Mouse (Mus musculus): ENCODE measurements around the gene Cldn6. TPM values are rescaled to one million over a fixed set of nuclear protein-coding genes. Genes with fewer than 3 reads are reported as not detected.
A peak's percentile ranks its signal among the peaks of the same experiment; 100 is the strongest.

Gene Cldn6
- polyA plus RNA-seq, 1 experiment from 2014 or later: 2.2 TPM

- H3K27me3 ChIP-seq (replicated peaks): peaks cover 32% of the 10 kb centered on the region
- H3K4me2 ChIP-seq: no peak within 1 kb of the TSS
- H3K4me3 ChIP-seq: no peak within 1 kb of the TSS
- no peak within 1 kb of the TSS for H3K9ac ChIP-seq
- no peak within 1 kb of the TSS for H3K27ac ChIP-seq (ENCODE audit: poor library complexity, severe bottlenecking)
- H3K9me3 ChIP-seq (replicated peaks): no peaks in the 10 kb centered on the region
- peaks cover 8% of the 10 kb centered on the region for H3K4me1 ChIP-seq (replicated peaks)
- ATAC-seq (ENCODE audit: insufficient number of reproducible peaks, low FRiP score): no peak
- WGBS: 50% methylated on average over 7 of the region's 7 CpGs
- no peaks in the 10 kb centered on the region for H3K36me3 ChIP-seq
These were observed 43.5 kb downstream of the Cldn6 start, which contains the start of gene 1520401A03Rik for GRCm38 (mm10) chr17:23722376-23723125. Gene 1520401A03Rik (minus strand): TSS chr17:23722783.

GRCm38 (mm10) chr17:23725477-23725876, 46.4 kb downstream of the Cldn6 start:
- Histone ChIP-seq H3K4me1 (replicated peaks) (peaks cover 8% of the 10 kb centered on the region), H3K27ac (ENCODE audit: poor library complexity, severe bottlenecking) (peak overlapping the region; percentile 91; the same call in 1 of the 2 replicates), H3K36me3 (no peaks in the 10 kb centered on the region), H3K4me2 (peak overlapping the region; percentile 72), H3K27me3 (replicated peaks) (peaks cover 10% of the 10 kb centered on the region), H3K9me3 (replicated peaks) (no peaks in the 10 kb centered on the region), H3K4me3 (peak overlapping the region; percentile 89), H3K9ac (peak overlapping the region; percentile 71)
- 56% methylated on average over 4 of the region's 4 CpGs for WGBS
- ATAC-seq (ENCODE audit: insufficient number of reproducible peaks, low FRiP score): no peak

- H3K9me3 ChIP-seq (replicated peaks): no peaks in the 10 kb centered on the region
- WGBS: 2% methylated on average over 72 of the region's 73 CpGs
- H3K9ac ChIP-seq: peak within 1 kb of the TSS; percentile 87
These were observed 47.1 kb downstream of the Cldn6 start, which contains the start of gene Pkmyt1 for GRCm38 (mm10) chr17:23725999-23726757. Gene Pkmyt1 (plus strand): TSS chr17:23726336.

GRCm38 (mm10) chr17:23726758-23727142, 47.7 kb downstream of the Cldn6 start:
- Histone ChIP-seq H3K4me2 (peak overlapping the region; percentile 72), H3K4me1 (replicated peaks) (peaks cover 8% of the 10 kb centered on the region), H3K9me3 (replicated peaks) (no peaks in the 10 kb centered on the region), H3K4me3 (peak overlapping the region; percentile 89), H3K36me3 (no peaks in the 10 kb centered on the region), H3K27me3 (replicated peaks) (no peaks in the 10 kb centered on the region), H3K9ac (peak overlapping the region; percentile 87), H3K27ac (ENCODE audit: poor library complexity, severe bottlenecking) (peak overlapping the region; percentile 91)
- WGBS: under 1% methylated on average over 19 of the region's 20 CpGs
- peak; percentile 93 for ATAC-seq (ENCODE audit: insufficient number of reproducible peaks, low FRiP score)

More at GRCm38 (mm10) chr17:23725999-23726757, 47.1 kb downstream of the Cldn6 start, which contains the start of gene Pkmyt1:
- H3K27me3 ChIP-seq (replicated peaks): peaks cover 3% of the 10 kb centered on the region; the same call in 1 of the 2 replicates
- peak within 1 kb of the TSS; percentile 89 for H3K4me3 ChIP-seq
- H3K36me3 ChIP-seq: no peaks in the 10 kb centered on the region
- peak within 1 kb of the TSS; percentile 91 for H3K27ac ChIP-seq (ENCODE audit: poor library complexity, severe bottlenecking)
- peaks cover 8% of the 10 kb centered on the region for H3K4me1 ChIP-seq (replicated peaks)
- H3K4me2 ChIP-seq: peak within 1 kb of the TSS; percentile 72
- peak; percentile 95 for ATAC-seq (ENCODE audit: insufficient number of reproducible peaks, low FRiP score)

- no peak for ATAC-seq (ENCODE audit: insufficient number of reproducible peaks, low FRiP score)
- Histone ChIP-seq H3K9ac (no peak overlapping the region), H3K4me2 (no peak overlapping the region), H3K4me1 (replicated peaks) (peaks cover 7% of the 10 kb centered on the region), H3K36me3 (peaks cover 22% of the 10 kb centered on the region), H3K9me3 (replicated peaks) (no peaks in the 10 kb centered on the region), H3K4me3 (no peak overlapping the region), H3K27me3 (replicated peaks) (0 out of 2 replicates have a peak, but pooled peaks cover under 1% of the 10 kb centered on the region), H3K27ac (ENCODE audit: poor library complexity, severe bottlenecking) (no peak overlapping the region)
- 33% methylated on average over 1 of the region's 1 CpGs for WGBS
These were observed 51.4 kb downstream of the Cldn6 start for GRCm38 (mm10) chr17:23730441-23730840.

Other genes starting within 250 kb of the Cldn6 start
- not detected in 2 replicates for gene Vmn2r117, start 199.6 kb upstream of the Cldn6 start, polyA plus RNA-seq (2016; fragmentation: Nextera tagmentation; extraction: Ambion mirVana)
- gene Zfp213, start 115.0 kb upstream of the Cldn6 start, polyA plus RNA-seq (2016; fragmentation: Nextera tagmentation; extraction: Ambion mirVana): 14.1 and 16.9 TPM in 2 replicates
- 9.1 and 10.7 TPM in 2 replicates for gene Zfp13, start 79.8 kb upstream of the Cldn6 start, polyA plus RNA-seq (2016; fragmentation: Nextera tagmentation; extraction: Ambion mirVana)
- gene Zscan10, start 78.4 kb upstream of the Cldn6 start, polyA plus RNA-seq (2016; fragmentation: Nextera tagmentation; extraction: Ambion mirVana): not detected in 2 replicates
- gene Mmp25, start 34.0 kb upstream of the Cldn6 start, polyA plus RNA-seq (2016; fragmentation: Nextera tagmentation; extraction: Ambion mirVana): 0.42 and 0.75 TPM in 2 replicates
- gene Bicdl2, start 18.7 kb upstream of the Cldn6 start, polyA plus RNA-seq (2016; fragmentation: Nextera tagmentation; extraction: Ambion mirVana): 0.36 TPM in 1 of 2 replicates, not detected in the other
- gene Hcfc1r1, start 5.7 kb upstream of the Cldn6 start, polyA plus RNA-seq (2016; fragmentation: Nextera tagmentation; extraction: Ambion mirVana): 334 and 337 TPM in 2 replicates
- 35.8 and 39.1 TPM in 2 replicates for gene Thoc6, start 5.4 kb upstream of the Cldn6 start, polyA plus RNA-seq (2016; fragmentation: Nextera tagmentation; extraction: Ambion mirVana)
- 117 and 119 TPM in 2 replicates for gene Tnfrsf12a, start 1.8 kb upstream of the Cldn6 start, polyA plus RNA-seq (2016; fragmentation: Nextera tagmentation; extraction: Ambion mirVana)
- gene Cldn9, start 4.8 kb downstream of the Cldn6 start, polyA plus RNA-seq (2016; fragmentation: Nextera tagmentation; extraction: Ambion mirVana): not detected in 2 replicates
- gene 1520401A03Rik, start 43.5 kb downstream of the Cldn6 start, polyA plus RNA-seq (2016; fragmentation: Nextera tagmentation; extraction: Ambion mirVana): 0.18 TPM in 1 of 2 replicates, not detected in the other
- 32.4 and 32.7 TPM in 2 replicates for gene Pkmyt1, start 47.1 kb downstream of the Cldn6 start, polyA plus RNA-seq (2016; fragmentation: Nextera tagmentation; extraction: Ambion mirVana)
- 10.3 and 11.2 TPM in 2 replicates for gene Paqr4, start 61.6 kb downstream of the Cldn6 start, polyA plus RNA-seq (2016; fragmentation: Nextera tagmentation; extraction: Ambion mirVana)
- 0.17 and 0.33 TPM in 2 replicates for gene Kremen2, start 66.6 kb downstream of the Cldn6 start, polyA plus RNA-seq (2016; fragmentation: Nextera tagmentation; extraction: Ambion mirVana)
- gene Flywch1, start 92.4 kb downstream of the Cldn6 start, polyA plus RNA-seq (2016; fragmentation: Nextera tagmentation; extraction: Ambion mirVana): 64.1 and 67.5 TPM in 2 replicates
- 6.9 and 7.3 TPM in 2 replicates for gene Flywch2, start 106.8 kb downstream of the Cldn6 start, polyA plus RNA-seq (2016; fragmentation: Nextera tagmentation; extraction: Ambion mirVana)
- 399 TPM in 2 replicates for gene Srrm2, start 111.3 kb downstream of the Cldn6 start, polyA plus RNA-seq (2016; fragmentation: Nextera tagmentation; extraction: Ambion mirVana)
- 878 and 903 TPM in 2 replicates for gene Elob, start 149.9 kb downstream of the Cldn6 start, polyA plus RNA-seq (2016; fragmentation: Nextera tagmentation; extraction: Ambion mirVana)
- gene Prss33, start 156.8 kb downstream of the Cldn6 start, polyA plus RNA-seq (2016; fragmentation: Nextera tagmentation; extraction: Ambion mirVana): not detected in 2 replicates
- not detected in 2 replicates for gene Prss32, start 164.6 kb downstream of the Cldn6 start, polyA plus RNA-seq (2016; fragmentation: Nextera tagmentation; extraction: Ambion mirVana)
- 0.36 TPM in 1 of 2 replicates, not detected in the other for gene Prss41, start 164.9 kb downstream of the Cldn6 start, polyA plus RNA-seq (2016; fragmentation: Nextera tagmentation; extraction: Ambion mirVana)
- not detected in 2 replicates for gene Prss21, start 188.8 kb downstream of the Cldn6 start, polyA plus RNA-seq (2016; fragmentation: Nextera tagmentation; extraction: Ambion mirVana)
- not detected in 2 replicates for gene Dcpp1, start 201.6 kb downstream of the Cldn6 start, polyA plus RNA-seq (2016; fragmentation: Nextera tagmentation; extraction: Ambion mirVana)
- gene Dcpp2, start 201.6 kb downstream of the Cldn6 start, polyA plus RNA-seq (2016; fragmentation: Nextera tagmentation; extraction: Ambion mirVana): not detected in 2 replicates
- gene Dcpp3, start 238.2 kb downstream of the Cldn6 start, polyA plus RNA-seq (2016; fragmentation: Nextera tagmentation; extraction: Ambion mirVana): not detected in 2 replicates